Mouse (Mus musculus): Measurements from ENCODE around the gene Gm14597.
"Not testable (repeated sequence)": the region's sequence is repeated elsewhere in the genome, so short reads cannot be mapped to it uniquely, and the experiment has no call there.

Gm14597 gene

DNA sequence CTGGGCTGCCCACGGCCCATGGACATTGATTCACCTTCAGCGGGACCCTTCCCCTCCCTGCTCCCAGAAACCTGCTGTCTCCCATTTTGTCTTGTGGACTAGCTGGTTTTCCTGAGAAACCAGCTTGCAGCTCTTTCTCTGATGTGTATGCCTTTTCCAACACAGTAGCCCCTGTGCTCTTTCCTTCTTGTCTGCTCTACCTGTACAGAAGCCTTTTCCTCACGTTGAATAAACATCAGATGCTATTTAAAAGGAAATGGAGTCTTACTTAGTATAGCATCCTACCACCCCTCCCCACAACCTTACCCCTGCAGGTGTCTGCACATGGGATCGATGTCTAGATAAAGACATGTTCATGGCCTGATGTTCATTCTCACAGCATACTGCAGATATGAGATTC, at the start of gene Gm14597:
Gm14597 (minus strand) TSS at position 101 of the 400 bp plus-strand sequence.
- not testable (repeated sequence) for DNase-seq (ENCODE audit: low read depth)

DNA sequence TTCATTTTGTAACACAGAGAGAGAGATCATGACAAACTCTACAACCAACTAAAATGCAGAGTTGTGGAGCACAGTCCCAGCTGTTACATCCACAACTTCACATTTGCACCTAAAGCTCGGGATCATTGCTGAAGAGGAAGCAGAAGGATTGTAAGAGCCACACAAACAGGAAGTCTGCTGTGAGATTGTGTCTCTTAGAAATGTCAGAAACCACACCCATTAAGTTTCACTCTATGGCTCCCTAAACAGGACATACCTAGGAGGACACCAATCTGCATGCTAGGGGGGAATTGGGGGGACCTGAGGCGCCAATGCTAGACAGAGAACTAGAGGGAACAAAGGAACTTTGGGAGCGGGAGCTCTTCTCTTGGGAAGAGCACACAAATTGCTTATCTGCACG, 44.1 kb upstream of the Gm14597 start:
- DNase-seq (ENCODE audit: low read depth): not testable (repeated sequence)

DNA sequence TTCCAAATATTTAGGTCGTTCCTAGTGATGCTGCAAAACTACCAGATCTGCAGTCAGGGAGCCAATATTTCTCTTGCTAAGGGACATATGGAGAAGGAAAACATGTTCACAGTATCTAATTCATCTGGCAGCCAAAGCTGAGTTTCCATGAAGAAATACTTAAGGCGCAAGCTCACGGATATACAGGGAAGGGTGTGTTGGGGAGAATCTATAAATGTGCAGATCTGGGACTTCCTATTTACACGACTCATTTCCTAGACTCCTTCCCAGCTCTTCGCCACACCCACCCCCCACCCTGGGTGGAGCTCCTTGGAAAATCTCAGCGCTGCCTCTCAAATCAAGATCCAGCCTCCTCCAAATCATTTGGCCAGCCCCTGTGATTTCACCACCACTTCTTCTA, 37.1 kb upstream of the Gm14597 start:
- no peak for DNase-seq (ENCODE audit: low read depth)

DNA sequence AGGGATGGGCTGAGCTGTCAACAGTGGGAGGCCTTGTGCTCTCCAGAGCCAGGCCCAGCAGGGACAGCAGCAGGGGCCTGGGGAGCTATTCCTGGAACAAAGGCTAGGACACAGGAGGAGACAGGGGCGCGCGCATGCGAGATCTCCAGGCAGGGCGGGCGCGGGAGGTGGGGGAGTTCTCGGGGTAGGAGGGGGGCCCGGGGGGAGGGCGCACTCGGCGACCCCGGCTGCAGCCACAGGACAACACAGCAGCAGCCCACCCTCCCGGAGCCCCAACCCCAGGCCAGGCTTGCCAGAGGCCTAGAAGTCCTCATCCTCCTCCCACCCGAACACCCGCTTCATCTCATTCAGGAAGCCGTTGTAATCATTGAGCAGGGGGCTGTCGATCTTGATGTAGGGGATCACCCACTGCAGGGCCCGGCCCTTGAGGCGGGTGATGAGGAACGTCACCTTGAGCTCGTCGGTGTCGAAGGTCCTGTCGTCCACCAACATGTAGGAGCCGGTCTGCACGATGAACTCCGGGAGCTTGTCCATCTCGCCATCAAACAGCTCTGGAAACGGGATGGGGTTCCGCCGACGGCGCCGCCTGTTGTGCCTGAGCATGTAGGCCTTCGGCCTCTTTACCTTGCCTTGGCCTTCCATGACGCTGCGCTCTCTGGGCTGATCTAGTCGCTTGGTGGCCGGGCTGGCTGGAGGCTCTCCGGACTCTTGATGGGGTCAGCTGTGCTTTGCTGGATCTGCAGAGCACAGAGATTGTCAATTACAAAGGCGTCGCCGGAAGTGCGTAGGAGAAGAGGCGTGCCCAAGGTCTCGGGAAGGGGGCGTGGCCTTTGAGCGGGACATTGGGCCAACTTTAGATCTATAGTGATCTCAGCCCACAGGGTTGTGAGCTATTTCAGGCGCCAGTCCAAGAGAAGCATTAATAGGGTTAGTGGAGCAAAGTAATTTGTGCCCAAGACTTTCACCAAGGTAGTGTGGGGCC, 34.5 kb upstream of the Gm14597 start, which contains the start of gene Rtl8a:
Rtl8a (minus strand) TSS at position 703 of the 982 bp plus-strand sequence.
- DNase-seq (ENCODE audit: low read depth): peak; percentile 79

DNA sequence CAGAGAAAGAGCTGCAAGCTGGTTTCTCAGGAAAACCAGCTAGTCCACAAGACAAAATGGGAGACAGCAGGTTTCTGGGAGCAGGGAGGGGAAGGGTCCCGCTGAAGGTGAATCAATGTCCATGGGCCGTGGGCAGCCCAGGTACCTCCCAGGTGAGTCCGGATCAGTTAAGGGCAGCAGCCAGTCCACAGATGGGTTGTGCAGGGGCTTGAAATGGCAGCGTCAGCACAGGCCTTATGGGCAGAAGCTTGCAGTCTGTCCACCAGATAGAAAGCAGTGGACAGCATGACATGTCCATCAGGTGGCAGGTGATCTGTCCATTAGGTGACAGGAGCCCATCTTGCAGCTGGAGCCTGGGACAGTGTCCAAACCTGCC, 33.8 kb upstream of the Gm14597 start:
- DNase-seq (ENCODE audit: low read depth): not testable (repeated sequence)

DNA sequence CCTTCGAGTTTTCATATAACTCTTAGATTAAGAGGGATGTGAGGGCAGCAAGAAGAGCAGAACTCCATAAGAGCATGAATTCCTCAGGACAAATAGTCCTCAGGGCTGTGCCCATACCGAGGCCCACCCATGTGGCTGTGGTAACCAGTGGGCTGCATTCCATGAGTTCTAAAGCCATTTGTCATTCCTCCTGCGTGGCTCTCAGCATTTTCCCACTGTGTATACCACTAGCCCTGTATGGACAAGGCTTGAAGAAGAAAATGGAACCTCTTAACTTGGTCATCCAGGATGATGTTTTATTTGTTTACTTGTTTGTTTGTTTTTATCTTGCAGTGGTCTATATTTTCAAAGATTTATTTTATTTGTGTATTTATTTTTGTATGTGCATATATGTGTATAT, 29.3 kb upstream of the Gm14597 start:
- DNase-seq (ENCODE audit: low read depth): not testable (repeated sequence)

DNA sequence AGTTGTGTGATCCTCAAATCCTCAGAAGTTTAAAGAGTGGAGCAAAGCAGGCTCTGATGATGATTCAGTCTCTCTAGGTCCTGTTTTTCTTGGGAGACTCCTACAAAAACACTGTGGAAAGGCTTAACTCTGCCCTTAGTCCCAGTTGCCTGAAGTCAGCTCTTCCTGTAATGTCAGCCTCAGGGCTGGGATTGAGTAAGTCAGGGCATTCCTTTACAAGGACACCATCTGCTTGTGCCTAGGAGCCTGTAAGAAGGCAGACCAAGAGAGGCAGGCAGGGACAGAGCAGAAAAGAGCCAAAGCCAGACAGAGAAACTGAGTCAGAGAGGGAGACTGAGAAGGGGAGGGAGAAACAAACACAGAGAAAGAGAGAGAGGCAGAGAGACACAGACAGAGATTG, 2.6 kb upstream of the Gm14597 start:
- not testable (repeated sequence) for DNase-seq (ENCODE audit: low read depth)

DNA sequence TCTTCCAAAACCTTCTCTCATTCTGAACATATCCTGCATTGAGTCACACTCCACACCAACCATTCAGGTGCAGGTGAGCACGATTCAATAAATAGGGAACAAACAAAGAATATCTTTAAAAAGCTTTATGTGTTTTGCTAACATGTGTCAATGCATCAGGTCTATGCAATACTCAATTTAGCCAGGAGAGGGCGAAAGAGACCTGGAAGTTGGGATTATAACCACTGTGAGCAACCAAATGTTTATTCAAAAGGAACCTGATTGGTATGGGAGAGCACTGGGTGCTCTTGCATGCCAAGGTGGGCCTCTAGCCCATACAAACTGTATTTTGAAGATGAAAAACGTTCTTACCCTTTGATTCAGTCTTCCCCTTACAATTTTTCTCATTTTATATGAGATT, 1.8 kb upstream of the Gm14597 start:
- peak; percentile 80 for DNase-seq (ENCODE audit: low read depth)

DNA sequence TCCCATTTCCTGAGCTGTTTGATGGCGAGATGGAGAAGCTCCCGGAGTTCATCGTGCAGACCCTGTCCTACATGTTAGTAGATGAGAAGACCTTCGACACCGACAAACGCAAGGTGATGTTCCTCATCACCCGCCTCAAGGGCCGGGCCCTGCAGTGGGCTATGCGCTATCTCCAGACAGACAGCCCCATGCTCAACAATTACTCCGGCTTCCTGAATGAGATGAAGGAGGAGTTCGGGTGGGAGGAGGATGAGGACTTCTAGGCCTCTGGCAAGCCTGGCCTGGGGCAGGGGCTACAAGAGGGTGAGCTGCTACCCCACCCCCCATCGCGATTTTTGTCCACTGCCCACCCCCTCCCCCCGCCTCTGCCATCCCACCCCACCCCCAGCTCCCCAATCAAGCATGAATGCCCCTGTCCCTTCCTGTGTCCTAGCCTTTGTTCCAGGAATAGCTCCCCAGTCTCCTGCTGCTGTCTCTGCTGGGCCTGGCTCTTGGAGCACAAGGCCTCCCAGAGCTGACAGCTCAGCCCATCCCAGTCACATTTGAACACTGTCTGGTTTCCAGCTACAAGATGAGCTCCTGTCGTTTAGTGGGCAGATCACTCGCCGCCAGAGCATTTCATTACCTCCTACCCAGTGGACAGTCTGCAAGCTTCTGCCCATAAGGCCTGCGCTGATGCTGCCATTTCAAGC, 511 bp downstream of the Gm14597 start:
- peak; percentile 2 for DNase-seq (ENCODE audit: low read depth)

DNA sequence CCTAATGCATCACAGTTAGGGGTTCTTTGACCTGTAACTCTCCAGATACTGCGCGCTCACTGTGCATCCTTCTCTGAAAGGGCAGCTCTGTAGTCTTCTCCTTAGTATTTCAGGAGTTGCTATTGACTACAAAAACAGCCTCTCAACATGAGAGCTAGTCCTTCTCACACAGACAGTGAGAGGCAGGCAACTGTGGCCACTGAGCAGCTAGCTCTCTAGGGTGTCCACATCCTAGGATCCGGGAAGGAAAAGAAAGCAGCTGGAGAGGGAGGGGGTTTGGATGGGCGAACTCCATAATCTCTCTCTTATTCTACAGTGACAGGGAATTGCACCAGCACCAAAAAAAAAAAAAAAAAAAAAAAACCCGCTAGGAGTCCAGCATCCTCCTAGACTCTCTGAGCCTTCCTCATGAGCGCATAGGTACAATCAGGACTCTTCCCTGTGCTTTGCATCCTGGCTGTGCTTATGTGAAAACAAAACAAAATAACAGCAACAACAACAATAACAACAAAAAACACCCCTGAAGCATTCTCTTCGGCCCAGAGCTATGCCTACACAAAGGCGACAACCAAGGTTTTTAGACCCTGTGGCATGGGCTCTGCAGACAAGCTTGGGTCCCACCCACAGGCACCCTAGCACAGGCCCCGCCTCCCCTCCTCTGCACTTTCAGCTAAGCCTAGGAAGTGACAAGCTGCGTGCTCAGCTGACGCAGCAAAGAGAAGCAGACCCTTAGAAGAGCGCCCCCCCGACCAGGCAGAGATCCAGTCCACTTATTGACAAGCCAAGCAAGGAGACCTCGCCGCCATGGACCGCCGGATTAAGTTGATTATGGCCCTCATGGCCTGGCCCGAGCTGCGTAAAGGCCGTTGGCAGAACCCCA, 1.3 kb downstream of the Gm14597 start, which contains the start of gene Rtl8c:
Rtl8c (plus strand) TSS at position 791 of the 880 bp plus-strand sequence.
- peak; percentile 65 for DNase-seq (ENCODE audit: low read depth)

DNA sequence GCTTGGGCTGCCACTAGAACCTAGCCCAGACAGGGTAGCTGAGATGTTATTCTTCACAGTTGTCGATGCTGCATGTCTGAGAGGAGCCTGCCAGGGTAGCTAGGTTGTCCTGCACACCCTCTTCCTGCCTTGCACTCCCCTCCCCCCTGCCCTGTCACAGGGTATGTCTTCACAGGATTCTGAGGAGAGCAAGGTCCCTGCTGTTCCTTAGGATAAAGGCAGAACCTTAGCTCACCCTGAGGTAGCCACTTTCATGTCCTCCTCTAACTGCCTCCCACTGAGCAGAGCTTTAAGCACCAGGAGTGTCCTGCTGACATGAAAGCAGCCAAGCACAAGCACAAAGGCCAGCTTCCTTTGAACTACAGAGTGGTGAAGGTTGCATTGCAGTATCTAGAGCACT, 2.6 kb downstream of the Gm14597 start:
- not testable (repeated sequence) for DNase-seq (ENCODE audit: low read depth)

DNA sequence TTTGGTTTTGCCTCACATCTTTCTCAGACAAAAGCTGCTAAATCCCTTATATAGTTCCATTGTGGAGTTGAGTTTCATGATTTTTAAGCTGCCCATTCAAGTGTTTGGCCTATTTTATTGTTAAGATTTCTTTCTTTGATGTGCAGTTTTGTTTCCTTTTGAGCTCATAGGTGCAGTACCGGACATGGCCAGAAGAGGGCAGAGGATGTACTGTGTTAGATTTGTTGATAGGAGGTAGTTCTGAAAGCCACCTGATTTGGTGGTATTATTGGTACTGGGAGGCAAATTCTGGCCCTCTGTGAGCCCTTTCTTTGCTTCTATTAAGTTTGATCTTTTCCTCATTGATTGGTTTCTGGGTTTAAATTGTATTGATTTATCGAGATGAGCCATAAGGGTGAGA, 8.8 kb downstream of the Gm14597 start:
- DNase-seq (ENCODE audit: low read depth): peak; percentile 4

DNA sequence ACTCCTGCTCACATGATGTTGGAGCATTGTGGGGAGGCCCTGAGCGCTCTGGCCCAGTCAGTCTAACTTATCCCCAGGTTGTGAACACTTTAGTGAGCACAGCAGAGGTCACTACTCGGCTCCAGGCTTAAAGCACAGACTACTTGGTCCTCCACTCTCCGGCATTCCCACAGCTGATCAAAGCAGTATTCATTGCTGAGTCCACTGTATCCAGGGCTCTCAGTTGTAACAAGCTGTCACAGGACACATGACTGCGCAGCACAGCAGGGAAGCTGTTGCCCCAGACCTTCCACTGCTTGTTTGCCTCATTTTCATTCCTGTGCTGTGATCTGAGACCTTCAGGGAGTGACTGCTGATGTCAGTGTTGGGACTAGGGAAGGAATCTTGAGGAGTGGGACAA, 25.4 kb downstream of the Gm14597 start:
- not testable (repeated sequence) for DNase-seq (ENCODE audit: low read depth)

DNA sequence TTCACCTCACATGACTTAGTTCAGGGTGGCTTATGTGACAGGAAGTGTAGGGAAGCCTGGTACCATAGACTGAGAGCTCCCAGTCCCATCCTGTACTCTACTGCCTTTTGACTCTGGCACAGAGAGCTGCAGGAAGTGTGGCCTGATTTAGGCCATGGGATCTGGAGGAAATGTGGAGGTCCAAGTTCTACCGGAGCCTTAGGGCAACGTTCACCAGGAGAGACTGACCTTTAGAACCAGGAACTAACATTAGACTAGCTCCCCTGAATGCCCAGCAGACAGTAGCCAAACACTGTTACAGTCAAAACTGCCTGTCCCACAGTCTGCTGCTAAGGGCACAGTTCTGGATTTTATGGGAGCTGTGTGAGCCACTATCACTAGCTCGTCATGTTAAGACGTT, 27.4 kb downstream of the Gm14597 start:
- DNase-seq (ENCODE audit: low read depth): not testable (repeated sequence)

DNA sequence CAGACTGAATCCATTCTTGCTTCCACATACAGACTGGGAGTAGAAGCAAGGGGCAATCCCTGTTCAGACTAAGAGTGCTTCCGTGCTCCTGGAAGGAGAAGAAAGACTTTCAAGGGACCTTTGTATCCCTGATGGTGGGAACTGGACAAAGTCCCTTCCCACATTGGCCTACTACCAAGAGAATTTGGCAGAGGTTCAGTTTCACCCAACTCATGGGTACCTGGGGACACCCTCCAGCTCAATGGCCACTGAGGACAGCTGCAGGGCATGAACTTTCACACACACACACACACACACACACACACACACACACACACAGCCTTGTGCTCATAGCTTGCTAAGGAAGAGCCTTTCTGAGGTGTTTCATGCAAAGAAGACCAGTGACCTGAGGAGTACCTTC, 29.5 kb downstream of the Gm14597 start:
- no peak for DNase-seq (ENCODE audit: low read depth)

All from naive thymus-derived CD4-positive, alpha-beta T cell, adult 2 months (primary cell).